Mouse (Mus musculus) stomach, embryonic 14.5 days (tissue): ENCODE measurements around the gene Hist1h2af. TPM values are rescaled to one million over a fixed set of nuclear protein-coding genes. Genes with fewer than 3 reads are reported as not detected.
A peak's percentile ranks its signal among the peaks of the same experiment; 100 is the strongest.

Source experiments
- ATAC-seq: fragments of 200-750 bp; cut with Nextera tagmentation; 2 replicates; pipeline ENCODE4 v1.8.0; 2017; ENCODE audit warnings: low read depth, moderate TSS enrichment; ENCODE audit not compliant: insufficient number of reproducible peaks, insufficient read depth, low FRiP score
- H3K27ac ChIP-seq: fragments of 300-500 bp; sonication (generic); 2 replicates; pipeline ENCODE4 v1.5.1; 2014; ENCODE audit warnings: mild to moderate bottlenecking, low read length, moderate library complexity, mixed read lengths
- H3K27me3 ChIP-seq: fragments of 300-500 bp; sonication (generic); 2 replicates; pipeline ENCODE4 v1.6.1; 2014; ENCODE audit warnings: low read length, control low read depth, mixed read lengths; ENCODE audit not compliant: control insufficient read depth, insufficient read depth
- H3K36me3 ChIP-seq: fragments of 300-500 bp; sonication (generic); 2 replicates; pipeline ENCODE4 v1.6.1; 2014; ENCODE audit warnings: mild to moderate bottlenecking, control low read depth, low read length, moderate library complexity, mixed read lengths; ENCODE audit not compliant: control insufficient read depth, insufficient read depth
- H3K4me1 ChIP-seq: fragments of 300-500 bp; sonication (generic); 2 replicates; pipeline ENCODE4 v1.6.1; 2014; ENCODE audit warnings: low read length, control low read depth, mixed read lengths; ENCODE audit not compliant: control insufficient read depth, insufficient read depth
- H3K4me2 ChIP-seq: fragments of 300-500 bp; sonication (generic); replicated peaks from 2 replicates; pipeline ENCODE4 v1.6.1; 2014; ENCODE audit warnings: low read depth, low read length, control low read depth
- H3K4me3 ChIP-seq: fragments of 300-500 bp; sonication (generic); 2 replicates; pipeline ENCODE4 v1.5.1; 2014; ENCODE audit warnings: low read depth, low read length, control low read depth
- H3K9ac ChIP-seq: fragments of 300-500 bp; sonication (generic); replicated peaks from 2 replicates; pipeline ENCODE4 v1.6.1; 2014; ENCODE audit warnings: low read depth, mild to moderate bottlenecking, control low read depth, low read length, moderate library complexity, mixed read lengths
- H3K9me3 ChIP-seq: fragments of 300-500 bp; sonication (generic); 2 replicates; pipeline ENCODE4 v1.6.1; 2016; ENCODE audit warnings: low read depth, low read length, control low read depth; ENCODE audit not compliant: control insufficient read depth
- WGBS: fragments of 180-500 bp; shearing (Covaris S2); extraction: QIAGEN DNeasy Blood & Tissue Kit; methylation state at CpG from one replicate; pipeline ENCODE4 v1.1.7; 2014; 5-methylcytosine and 5-hydroxymethylcytosine counted together
- polyA plus RNA-seq: library from polyadenylated mRNA; unstranded; fragments of >200 nt; fragmentation: Nextera tagmentation; extraction: Ambion mirVana; gene quantifications from 2 replicates; pipeline ENCODE4 v1.2.1, GENCODE M21; 2014

Gene Hist1h2af
- polyA plus RNA-seq, 1 experiment from 2014 or later, result 14.1 TPM

DNA sequence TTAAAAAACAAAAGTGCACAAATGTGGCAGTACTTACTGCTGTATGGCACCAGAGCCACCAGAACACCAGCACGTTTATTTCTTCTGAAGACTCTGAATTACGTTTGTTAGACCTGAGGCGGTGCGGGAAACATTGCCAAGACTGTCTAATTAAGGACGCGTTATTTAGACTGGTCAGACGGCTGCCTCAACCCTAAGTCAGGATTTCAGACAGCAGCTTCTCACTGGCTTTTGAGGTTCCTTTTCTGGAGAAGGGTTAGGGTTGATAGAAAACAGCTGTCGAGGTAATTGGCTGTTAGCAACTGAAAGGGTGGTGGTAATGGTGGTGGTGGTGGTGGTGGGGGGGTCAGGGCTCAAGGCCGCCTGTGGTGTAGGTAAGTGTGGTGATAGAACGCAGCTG is 35.1 kb upstream of the Hist1h2af start:
- ATAC-seq, result no peak; the same call in 1 of the 2 replicates
- 5% methylated on average over 10 of the region's 10 CpGs for WGBS
- no peaks in the 10 kb centered on the region for H3K27me3 ChIP-seq
- no peaks in the 10 kb centered on the region for H3K9me3 ChIP-seq
- H3K36me3 ChIP-seq, result no peaks in the 10 kb centered on the region
- H3K9ac ChIP-seq, result no peak overlapping the region
- H3K4me2 ChIP-seq, result peak overlapping the region; percentile 50
- peaks cover 15% of the 10 kb centered on the region; the same call in 1 of the 2 replicates for H3K4me1 ChIP-seq
- H3K27ac ChIP-seq, result no peak overlapping the region
- H3K4me3 ChIP-seq, result peak overlapping the region; percentile 28

DNA sequence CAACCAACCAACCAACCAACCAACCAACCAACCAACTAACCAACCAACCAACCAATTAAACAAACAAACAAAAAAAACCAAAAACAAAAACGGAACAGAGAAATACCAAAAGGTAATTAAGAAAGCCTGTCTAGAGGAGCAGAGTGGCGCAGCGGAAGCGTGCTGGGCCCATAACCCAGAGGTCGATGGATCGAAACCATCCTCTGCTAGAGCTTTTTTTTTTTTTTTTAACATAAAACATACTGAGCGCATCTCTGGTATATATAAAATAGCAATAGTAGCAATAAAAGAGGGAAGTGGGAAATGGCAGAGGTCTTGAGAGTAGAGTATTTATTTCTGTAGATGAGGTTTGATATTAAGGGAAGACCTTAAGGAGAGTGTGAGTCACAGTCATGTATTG is 33.8 kb upstream of the Hist1h2af start:
- Histone ChIP-seq H3K27ac (no peak overlapping the region), H3K27me3 (no peaks in the 10 kb centered on the region), H3K9ac (no peak overlapping the region), H3K9me3 (no peaks in the 10 kb centered on the region), H3K4me1 (peaks cover 16% of the 10 kb centered on the region; the same call in 1 of the 2 replicates), H3K36me3 (no peaks in the 10 kb centered on the region), H3K4me3 (no peak overlapping the region), H3K4me2 (0 out of 2 replicates have a peak overlapping the region, but pooled peaks have one; percentile 3)
- WGBS, result 17% methylated on average over 7 of the region's 7 CpGs
- no peak for ATAC-seq

DNA sequence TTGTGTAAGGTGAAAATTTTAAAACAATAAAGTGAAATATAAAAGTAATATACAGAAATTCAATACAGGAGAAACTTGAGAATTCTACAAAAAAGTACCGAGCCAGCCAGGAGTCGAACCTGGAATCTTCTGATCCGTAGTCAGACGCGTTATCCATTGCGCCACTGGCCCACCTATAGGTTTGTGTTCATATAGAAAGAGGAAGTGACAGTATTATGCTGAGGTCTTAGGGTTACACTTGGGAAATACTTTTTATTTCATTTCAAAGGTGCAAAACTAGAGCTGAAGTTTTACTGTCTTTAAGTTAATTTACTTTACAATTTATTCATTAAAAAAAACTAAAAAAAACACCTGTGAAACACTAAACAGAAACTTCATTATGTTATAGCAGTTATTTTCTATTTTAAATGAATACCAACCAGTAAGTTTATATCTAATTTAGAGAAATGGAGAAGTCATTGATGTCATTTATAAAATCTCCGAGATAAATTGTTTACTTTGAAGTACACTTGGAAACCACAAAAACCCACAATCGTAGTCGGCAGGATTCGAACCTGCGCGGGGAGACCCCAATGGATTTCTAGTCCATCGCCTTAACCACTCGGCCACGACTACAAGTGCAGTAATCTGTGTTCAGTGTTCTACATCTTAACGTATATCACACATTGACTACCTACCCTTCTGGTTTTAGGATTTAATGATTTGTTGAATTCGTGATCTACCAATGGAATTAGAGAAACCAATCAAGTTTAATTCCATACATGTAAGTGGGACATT is 33.1 kb upstream of the Hist1h2af start:
- ATAC-seq, result 0 out of 2 replicates have a peak, but pooled peaks have one; percentile 65
- Histone ChIP-seq H3K4me3 (0 out of 2 replicates have a peak overlapping the region, but pooled peaks have one; percentile 8), H3K4me2 (peak overlapping the region; percentile 27; the same call in 1 of the 2 replicates), H3K36me3 (no peaks in the 10 kb centered on the region), H3K27ac (no peak overlapping the region), H3K9me3 (no peaks in the 10 kb centered on the region), H3K9ac (no peak overlapping the region), H3K4me1 (peaks cover 22% of the 10 kb centered on the region; the same call in 1 of the 2 replicates), H3K27me3 (no peaks in the 10 kb centered on the region)
- 5% methylated on average over 17 of the region's 17 CpGs for WGBS

DNA sequence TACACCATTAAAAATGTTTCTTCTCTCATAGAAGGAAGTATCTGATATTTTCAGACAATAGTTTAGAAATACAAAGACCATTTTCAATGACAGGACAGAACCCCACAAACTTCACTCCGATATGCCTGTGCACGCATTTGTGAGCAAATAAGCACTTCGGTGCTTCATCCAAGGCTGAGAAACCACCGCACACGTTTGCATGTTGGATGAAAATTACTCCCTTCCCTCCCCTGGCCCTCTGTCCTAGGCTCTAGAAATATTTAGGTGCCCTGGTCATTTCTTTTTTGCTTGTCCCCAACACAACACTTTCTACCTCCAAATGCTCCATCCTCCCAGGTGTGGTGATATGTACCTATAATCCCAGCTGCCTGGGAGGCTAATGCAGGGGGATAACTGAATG is 32.2 kb upstream of the Hist1h2af start:
- Histone ChIP-seq H3K9ac (no peak overlapping the region), H3K4me3 (0 out of 2 replicates have a peak overlapping the region, but pooled peaks have one; percentile 8), H3K27me3 (no peaks in the 10 kb centered on the region), H3K9me3 (no peaks in the 10 kb centered on the region), H3K36me3 (no peaks in the 10 kb centered on the region), H3K27ac (no peak overlapping the region), H3K4me2 (peak overlapping the region; percentile 27), H3K4me1 (peaks cover 22% of the 10 kb centered on the region; the same call in 1 of the 2 replicates)
- no peak for ATAC-seq
- WGBS, result 23% methylated on average over 5 of the region's 5 CpGs

DNA sequence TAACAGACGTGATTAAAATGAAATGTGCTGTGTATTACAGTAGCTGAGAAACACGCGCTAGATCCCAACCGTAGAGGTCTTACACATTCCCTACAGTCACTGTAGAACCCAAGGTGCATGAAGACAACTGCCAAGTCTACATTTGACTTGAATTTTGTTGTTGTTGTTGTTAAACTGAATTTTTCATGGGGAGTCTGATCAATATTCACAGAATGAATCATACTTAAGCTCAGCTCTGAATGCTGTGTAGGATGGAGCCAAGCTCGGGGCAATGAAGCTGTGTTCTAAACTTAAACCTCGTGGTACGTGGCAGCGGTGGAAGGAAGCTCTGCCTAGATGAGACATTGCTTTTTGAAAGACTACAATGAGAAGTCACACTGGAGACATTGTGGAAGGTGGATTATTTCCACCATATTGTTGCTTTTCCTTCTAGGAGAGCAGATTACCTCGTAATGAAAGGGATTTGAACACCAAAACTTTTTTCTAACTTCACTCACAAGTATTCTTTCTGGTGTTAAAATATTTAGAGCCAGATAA is 31.6 kb upstream of the Hist1h2af start:
- H3K4me2 ChIP-seq, result peak overlapping the region; percentile 27
- no peak overlapping the region for H3K27ac ChIP-seq
- H3K4me1 ChIP-seq, result peaks cover 22% of the 10 kb centered on the region; the same call in 1 of the 2 replicates
- H3K9me3 ChIP-seq, result no peaks in the 10 kb centered on the region
- no peak for ATAC-seq
- 35% methylated on average over 9 of the region's 9 CpGs for WGBS
- H3K4me3 ChIP-seq, result no peak overlapping the region
- no peaks in the 10 kb centered on the region for H3K36me3 ChIP-seq
- no peak overlapping the region for H3K9ac ChIP-seq
- H3K27me3 ChIP-seq, result no peaks in the 10 kb centered on the region

DNA sequence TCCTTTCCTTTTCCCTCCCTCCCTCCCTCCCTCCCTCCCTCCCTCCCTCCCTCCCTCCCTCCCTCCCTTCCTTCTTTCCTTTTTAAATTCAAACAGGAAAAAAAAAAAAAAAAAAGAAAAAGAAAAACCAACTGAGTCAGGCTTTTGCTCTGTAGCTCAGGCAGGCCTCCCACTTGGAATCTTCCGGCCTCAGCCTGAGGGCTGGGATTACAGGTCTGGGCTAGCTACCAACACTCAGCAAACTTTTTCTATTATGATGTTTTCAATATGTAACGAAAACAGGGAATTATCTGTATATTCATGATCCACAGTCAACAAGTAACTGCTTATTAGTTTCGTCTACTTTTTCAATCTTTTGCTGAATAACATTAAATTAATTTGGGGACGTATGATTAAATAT is 30.8 kb upstream of the Hist1h2af start:
- Histone ChIP-seq H3K27me3 (no peaks in the 10 kb centered on the region), H3K4me3 (no peak overlapping the region), H3K9me3 (no peaks in the 10 kb centered on the region), H3K4me2 (no peak overlapping the region), H3K27ac (no peak overlapping the region), H3K4me1 (peaks cover 18% of the 10 kb centered on the region; the same call in 1 of the 2 replicates), H3K9ac (no peak overlapping the region), H3K36me3 (no peaks in the 10 kb centered on the region)
- ATAC-seq, result no peak
- 55% methylated on average over 4 of the region's 4 CpGs for WGBS

DNA sequence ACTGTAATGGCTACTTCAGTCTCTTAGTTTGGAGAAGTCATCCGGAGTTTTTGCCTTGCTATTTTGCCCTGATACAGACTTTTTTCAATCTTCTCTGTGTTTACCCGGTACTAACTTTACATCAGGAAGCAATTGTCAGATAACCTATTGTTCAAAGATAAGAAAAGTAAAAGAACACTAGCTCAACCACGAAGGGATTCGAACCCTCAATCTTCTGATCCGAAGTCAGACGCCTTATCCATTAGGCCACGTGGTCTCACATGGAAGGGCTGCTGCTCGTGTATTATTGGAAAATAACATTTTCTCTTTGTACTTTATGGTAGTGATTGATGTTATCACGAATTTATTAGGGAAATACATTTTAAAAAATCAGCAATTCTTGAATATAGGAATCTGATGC is 29.9 kb upstream of the Hist1h2af start:
- no peak overlapping the region for H3K9ac ChIP-seq
- peaks cover 13% of the 10 kb centered on the region; the same call in 1 of the 2 replicates for H3K4me1 ChIP-seq
- peak overlapping the region; percentile 16; the same call in 1 of the 2 replicates for H3K4me2 ChIP-seq
- 5% methylated on average over 9 of the region's 9 CpGs for WGBS
- H3K9me3 ChIP-seq, result no peaks in the 10 kb centered on the region
- no peaks in the 10 kb centered on the region for H3K27me3 ChIP-seq
- ATAC-seq, result no peak
- H3K4me3 ChIP-seq, result no peak overlapping the region
- H3K36me3 ChIP-seq, result no peaks in the 10 kb centered on the region
- H3K27ac ChIP-seq, result no peak overlapping the region

DNA sequence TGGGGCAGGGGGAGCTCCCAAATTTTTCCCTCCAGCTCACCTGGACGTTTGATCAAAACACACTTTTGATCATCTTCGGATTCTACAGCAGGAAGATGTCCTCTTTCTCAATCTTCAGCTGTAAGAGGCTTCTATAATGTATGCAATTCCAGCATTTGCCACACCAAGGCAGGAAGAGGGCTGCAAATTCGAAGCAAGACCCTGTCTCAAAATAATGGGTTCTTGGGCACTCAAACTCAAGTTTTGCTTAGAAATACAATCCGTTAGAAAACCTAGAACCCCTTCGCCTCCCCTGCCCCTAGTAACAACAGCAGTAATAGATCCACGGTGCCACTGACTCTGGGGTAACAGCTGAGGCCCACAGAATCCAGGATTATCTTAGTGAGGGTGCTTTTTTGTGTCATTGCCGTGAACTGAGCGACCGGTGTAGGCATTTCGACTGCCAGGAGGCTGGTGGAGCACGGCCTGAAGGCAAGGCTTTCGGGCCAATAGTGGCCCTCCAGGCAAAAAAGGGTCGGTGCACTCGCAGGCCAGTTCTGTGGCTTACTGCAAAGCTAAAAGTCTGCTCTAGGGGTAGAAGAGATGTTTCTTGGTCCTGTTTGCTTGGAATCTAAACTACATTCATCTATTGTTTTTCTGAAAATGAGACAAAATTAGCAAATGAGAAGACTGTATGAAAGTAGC is 27.9 kb upstream of the Hist1h2af start:
- Histone ChIP-seq H3K4me2 (peak overlapping the region; percentile 31), H3K36me3 (no peaks in the 10 kb centered on the region), H3K9me3 (no peaks in the 10 kb centered on the region), H3K27ac (no peak overlapping the region), H3K4me3 (peak overlapping the region; percentile 18), H3K27me3 (no peaks in the 10 kb centered on the region), H3K4me1 (peaks cover 12% of the 10 kb centered on the region; the same call in 1 of the 2 replicates), H3K9ac (no peak overlapping the region)
- ATAC-seq, result 0 out of 2 replicates have a peak, but pooled peaks have one; percentile 24
- 14% methylated on average over 14 of the region's 14 CpGs for WGBS
